Mouse (Mus musculus) olfactory bulb, adult 2 months (tissue): Measurements from ENCODE around the gene Apba1. TPM values are rescaled to one million over a fixed set of nuclear protein-coding genes. Genes with fewer than 3 reads are reported as not detected.

Experiments
- H3K27ac ChIP-seq: fragments of 200-500 bp; 2 replicates; pipeline ENCODE4 v1.5.1; 2012; ENCODE audit warnings: low read depth, low read length; ENCODE audit not compliant: insufficient read depth
- H3K4me1 ChIP-seq: fragments of 200-500 bp; 2 replicates; pipeline ENCODE4 v1.6.1; 2012; ENCODE audit warnings: low read length; ENCODE audit not compliant: control insufficient read depth, insufficient read depth
- H3K4me3 ChIP-seq: fragments of 200-500 bp; 2 replicates; pipeline ENCODE4 v1.5.1; 2012; ENCODE audit warnings: mild to moderate bottlenecking, low read depth, low read length, moderate library complexity; ENCODE audit not compliant: insufficient read depth
- CTCF ChIP-seq: fragments of 200-500 bp; IDR thresholded peaks from 2 replicates; pipeline ENCODE4 v1.5.1; 2012; ENCODE audit warnings: low read depth, mild to moderate bottlenecking, low read length, moderate library complexity; ENCODE audit not compliant: insufficient read depth
- POLR2A ChIP-seq: fragments of 200-500 bp; IDR thresholded peaks from 2 replicates; pipeline ENCODE4 v1.6.1; 2012; ENCODE audit warnings: mild to moderate bottlenecking, low read depth, low read length, moderate library complexity; ENCODE audit not compliant: insufficient read depth
- WGBS: fragments of 180-500 bp; shearing (Covaris S2); methylation state at CpG from one replicate; pipeline ENCODE4 v1.1.7; 2018; 5-methylcytosine and 5-hydroxymethylcytosine counted together
- polyA plus RNA-seq: library from polyadenylated mRNA; stranded (reverse); fragments of >200 nt; gene quantifications from 2 replicates; pipeline ENCODE4 v1.2.4, GENCODE M21; 2012; ENCODE audit warnings: low replicate concordance; ENCODE audit not compliant: missing spikeins, insufficient read depth, insufficient read length

Apba1 gene
- polyA plus RNA-seq, 1 experiment, result 45.8 TPM

DNA sequence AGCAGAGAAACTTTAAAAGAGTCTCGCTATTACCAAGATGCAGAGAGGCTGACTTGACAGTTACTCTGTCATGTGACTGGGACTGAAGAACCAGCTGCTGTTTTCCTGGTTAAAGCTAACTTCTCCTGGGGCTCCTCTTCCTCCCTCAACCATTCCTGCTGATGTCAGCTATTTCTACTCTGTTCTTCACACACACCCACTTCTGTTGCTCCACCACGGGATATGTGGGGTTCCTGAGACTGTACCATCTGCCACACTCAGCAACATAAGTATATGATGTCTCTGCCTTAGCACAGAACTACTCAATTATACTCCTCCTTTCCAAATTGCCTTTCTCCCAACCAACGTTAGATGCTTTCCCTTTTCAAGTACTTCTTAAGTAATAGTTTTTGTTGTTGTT lies 221.9 kb downstream of the Apba1 start:
- H3K27ac ChIP-seq, result no peak overlapping the region
- WGBS, result 34% methylated on average over 3 of the region's 3 CpGs
- TF ChIP-seq CTCF (no peak), POLR2A (no peak)

DNA sequence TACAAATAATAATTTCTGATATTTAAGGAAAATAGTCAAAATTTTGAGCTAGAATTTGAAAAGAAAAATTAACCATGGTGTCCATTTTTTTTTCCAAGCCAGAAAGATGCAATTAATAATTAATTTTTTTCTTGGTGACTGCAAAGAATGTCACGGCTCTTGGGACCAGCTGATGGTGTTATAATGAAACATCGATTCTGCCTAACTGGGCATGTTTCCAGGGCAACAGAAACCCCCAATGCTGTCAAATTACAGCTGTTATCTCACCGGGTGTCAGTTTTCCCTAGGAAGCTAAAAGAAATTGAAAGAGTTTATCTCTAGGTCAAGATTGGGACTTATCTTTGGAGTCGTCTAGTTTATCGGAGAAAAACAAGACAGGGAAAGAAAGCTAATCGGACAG lies 225.5 kb downstream of the Apba1 start:
- WGBS, result 66% methylated on average over 6 of the region's 6 CpGs
- TF ChIP-seq POLR2A, result no peak
- no peak for TF ChIP-seq CTCF
- Histone ChIP-seq H3K4me1 (no peaks in the 10 kb centered on the region), H3K4me3 (no peak overlapping the region), H3K27ac (no peak overlapping the region)

More for the DNA sequence above, 221.9 kb downstream of the Apba1 start:
- Histone ChIP-seq H3K4me3 (no peak overlapping the region), H3K4me1 (no peaks in the 10 kb centered on the region)

DNA sequence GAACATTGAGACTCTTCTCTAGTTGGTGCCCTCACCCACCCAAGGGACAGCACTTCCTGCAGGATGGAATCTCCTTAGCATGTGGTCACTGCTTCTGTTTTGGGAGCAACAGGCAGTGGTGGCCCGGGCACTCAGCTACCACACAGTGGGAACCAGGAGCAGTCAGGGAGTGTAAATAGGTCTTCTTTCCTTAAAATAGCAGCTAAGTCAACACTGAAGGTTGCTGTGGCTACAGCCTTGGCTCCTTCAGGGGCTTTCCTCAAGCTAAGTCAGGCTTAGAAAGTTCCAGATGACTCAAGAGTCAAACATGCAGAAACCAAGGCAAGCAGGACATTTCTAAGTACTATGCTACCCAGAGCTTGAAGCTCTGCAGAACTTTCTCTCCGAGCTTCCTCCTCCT lies 228.6 kb downstream of the Apba1 start:
- Histone ChIP-seq H3K4me3 (no peak overlapping the region), H3K27ac (no peak overlapping the region), H3K4me1 (no peaks in the 10 kb centered on the region)
- WGBS, result 60% methylated on average over 2 of the region's 2 CpGs
- no peak for TF ChIP-seq POLR2A
- TF ChIP-seq CTCF, result no peak

DNA sequence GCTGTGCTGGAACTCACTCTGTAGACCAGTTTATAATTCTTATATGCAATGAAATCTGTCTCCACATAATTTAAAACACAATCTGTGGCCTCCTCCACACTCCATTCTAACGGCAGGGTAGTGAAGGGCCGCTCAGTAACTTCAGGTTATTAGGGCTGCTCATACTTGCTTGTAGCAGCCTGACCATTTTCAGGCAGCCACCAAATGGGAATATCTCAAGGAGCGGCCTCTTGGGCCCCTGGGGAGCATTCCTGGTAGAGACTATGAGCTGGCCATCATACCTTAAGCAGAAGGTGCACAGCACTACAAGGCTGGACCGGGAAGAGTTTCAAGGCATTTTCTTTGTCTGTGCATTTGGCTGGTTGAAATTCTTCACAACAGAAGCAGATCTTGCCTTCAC lies 229.5 kb downstream of the Apba1 start:
- H3K4me1 ChIP-seq, result no peaks in the 10 kb centered on the region
- 98% methylated on average over 4 of the region's 4 CpGs for WGBS
- TF ChIP-seq POLR2A, result no peak
- TF ChIP-seq CTCF, result no peak

DNA sequence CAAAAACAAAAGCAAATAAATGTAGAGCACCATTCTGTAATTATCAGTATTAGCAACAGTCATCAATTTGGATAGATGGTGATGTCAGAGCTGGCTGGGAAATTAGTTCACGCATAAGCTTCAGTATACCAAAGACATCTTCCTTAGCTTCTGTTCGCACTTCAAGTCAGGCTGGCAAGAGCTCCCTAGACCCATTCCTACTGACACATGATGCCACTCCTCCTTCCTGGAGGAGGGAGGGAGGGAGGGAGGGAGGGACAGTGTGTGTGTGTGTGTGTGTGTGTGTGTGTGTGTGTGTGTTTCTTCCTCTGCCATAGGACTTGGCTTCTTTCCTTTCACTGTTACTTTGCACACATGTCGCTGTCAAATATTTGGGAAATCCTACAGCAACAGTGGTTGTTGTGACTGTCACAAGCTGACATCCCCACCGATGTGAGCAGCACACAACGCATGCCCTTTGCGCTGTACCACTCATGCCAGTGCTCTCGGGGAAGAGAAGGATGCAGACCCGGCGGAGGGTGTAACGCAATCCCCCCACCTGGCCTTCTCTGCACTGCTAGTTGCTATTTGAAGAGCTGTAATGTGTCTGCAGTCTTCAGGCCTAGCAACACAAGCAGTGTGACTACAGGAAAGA lies 237.2 kb downstream of the Apba1 start:
- Histone ChIP-seq H3K27ac (no peak overlapping the region), H3K4me1 (no peaks in the 10 kb centered on the region; the same call in 1 of the 2 replicates), H3K4me3 (no peak overlapping the region)
- TF ChIP-seq CTCF (no peak), POLR2A (no peak)
- 71% methylated on average over 10 of the region's 10 CpGs for WGBS

More for the DNA sequence above, 229.5 kb downstream of the Apba1 start:
- Histone ChIP-seq H3K27ac (no peak overlapping the region), H3K4me3 (no peak overlapping the region)

Other genes with a start within 250 kb of the Apba1 start
- not detected in 2 replicates for gene 1700028P14Rik, start 106.1 kb upstream of the Apba1 start, polyA plus RNA-seq
- gene Ptar1, start 71.5 kb upstream of the Apba1 start, polyA plus RNA-seq, result not detected in 2 replicates